Mouse (Mus musculus) right cerebral cortex, postnatal 10 days (tissue): ENCODE results near the gene Pramef25.
"Not testable (repeated sequence)": the region's sequence is repeated elsewhere in the genome, so short reads cannot be mapped to it uniquely, and the experiment has no call there.

Experiments
- DNase-seq, 2 experiments: peaks; one replicate each; pipeline ENCODE4 v3.0.0; 2021; ENCODE audit warnings: low spot score in 2 of 2

The Pramef25 gene

DNA sequence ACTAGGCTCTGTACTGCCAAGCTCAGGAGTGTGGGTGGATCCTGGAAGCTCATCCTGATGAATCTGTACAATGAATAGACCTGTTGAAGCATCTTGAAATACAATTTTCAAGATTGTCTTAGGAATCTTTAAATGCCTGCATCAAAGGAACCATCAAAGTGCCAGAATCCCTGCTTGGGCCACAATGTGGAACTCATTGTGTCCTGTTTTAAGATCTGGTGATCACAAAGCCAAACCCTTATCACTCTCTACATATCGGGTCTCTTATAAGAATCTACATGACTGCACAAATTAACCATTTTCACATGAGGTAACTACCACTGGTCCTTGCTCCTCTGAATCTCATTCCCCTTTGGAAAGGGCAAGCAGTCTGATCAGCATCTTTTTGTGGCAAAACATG, at the start of gene Pramef25:
Gene Pramef25 (minus strand): TSS at position 101 of the 400 bp plus-strand sequence.
- DNase-seq = not testable (repeated sequence)

DNA sequence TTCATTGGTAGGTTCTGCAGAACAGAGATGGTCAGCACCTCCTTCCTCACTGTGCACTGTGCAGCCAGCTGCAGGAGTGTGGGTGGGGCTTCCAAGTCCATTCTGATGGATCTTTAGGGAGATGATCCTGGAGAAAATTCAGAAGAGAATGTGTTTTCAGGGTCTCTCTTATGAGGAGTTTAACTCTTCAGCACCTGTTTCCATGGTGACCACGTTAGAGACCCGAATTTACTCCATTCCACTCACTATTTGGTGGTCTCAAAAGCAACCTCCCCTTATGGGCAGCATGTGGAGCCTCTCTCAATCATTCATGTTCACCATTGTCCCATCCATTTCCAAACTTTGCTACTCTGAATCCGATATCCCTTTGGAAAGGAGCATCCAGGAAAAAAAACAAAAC, 43.5 kb upstream of the Pramef25 start, which contains the start of gene Pramef17:
Gene Pramef17 (minus strand): TSS at position 101 of the 400 bp plus-strand sequence.
- not testable (repeated sequence) for DNase-seq

DNA sequence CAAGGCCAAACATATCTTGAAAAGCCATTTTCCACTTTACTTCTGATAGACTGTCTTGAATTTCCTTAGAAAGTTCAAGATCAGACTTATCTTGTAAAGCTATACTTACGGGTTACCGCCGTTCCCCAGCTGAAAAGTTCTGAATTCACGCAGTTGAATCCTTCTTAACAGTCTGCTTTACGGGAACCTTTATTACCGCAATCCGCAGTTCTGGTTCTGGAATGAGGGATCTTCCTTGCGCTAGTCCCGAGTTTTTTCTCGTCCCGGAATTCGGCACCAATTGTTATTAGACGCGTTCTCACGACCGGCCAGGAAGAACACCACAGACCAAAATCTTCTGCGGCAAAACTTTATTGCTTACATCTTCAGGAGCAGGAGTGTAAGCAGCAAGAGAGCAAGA, 37.3 kb upstream of the Pramef25 start:
- peak; percentile 74 to 77 for DNase-seq

DNA sequence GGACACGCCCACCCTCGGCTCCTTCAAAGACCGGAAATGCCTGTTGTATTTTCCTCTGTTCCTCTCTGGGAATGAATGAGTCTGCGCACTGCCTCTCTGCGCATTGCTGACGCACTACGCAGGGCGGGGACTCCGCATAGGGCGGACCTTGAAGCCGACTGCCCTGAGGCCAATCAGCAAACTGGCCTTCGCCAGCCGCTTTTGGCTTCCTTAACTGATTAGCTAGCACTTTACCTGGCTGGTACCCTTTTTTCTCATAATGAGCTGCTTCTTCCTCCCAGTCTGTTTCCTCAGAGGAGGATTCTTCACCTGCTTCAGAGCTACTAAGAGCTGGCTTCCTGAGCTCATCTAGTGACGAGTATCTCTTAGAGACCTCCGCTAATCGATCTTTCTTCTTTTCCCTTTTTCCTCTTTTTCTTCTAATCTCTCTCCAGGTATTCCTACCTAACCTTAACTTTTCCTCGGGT, 36.7 kb upstream of the Pramef25 start:
- DNase-seq = peak; percentile 21 to 48

DNA sequence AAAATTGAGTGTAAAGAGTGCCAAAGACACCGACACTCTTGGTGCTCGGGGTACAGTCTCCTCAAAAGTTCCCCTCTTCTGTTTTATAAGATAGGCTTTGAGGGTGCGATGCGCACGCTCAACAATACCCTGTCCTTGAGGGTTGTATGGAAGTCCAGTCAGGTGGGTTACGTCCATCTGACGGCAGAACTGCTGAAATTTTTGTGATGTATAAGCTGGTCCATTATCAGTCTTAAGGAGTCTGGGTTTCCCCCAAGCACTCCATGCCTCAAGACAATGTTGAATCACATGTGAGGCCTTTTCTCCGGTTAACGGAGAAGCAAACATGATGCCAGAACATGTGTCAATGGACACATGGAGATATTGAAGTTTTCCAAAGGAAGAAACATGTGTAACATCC, 34.9 kb upstream of the Pramef25 start:
- peak; percentile 25 to 49 for DNase-seq

DNA sequence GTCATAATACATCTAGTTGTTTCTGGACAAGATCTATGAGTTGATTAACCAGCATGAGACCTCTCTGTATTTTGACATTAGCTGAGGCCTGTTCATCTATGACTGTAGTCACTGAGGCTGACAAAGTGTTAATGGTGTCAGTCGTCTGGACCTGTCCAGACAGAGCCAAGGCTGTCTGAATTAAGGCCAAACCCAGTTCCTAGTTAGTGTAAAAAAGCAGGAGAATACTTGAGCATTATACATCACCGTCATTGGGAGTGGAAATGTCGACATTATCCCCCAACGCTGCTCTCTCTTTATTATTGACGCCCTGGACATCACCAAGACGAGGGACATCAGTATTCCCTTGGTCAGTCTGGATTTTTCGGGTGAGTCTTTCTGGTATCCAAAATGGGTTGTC, 34.3 kb upstream of the Pramef25 start:
- DNase-seq = peak; percentile 21 to 26

DNA sequence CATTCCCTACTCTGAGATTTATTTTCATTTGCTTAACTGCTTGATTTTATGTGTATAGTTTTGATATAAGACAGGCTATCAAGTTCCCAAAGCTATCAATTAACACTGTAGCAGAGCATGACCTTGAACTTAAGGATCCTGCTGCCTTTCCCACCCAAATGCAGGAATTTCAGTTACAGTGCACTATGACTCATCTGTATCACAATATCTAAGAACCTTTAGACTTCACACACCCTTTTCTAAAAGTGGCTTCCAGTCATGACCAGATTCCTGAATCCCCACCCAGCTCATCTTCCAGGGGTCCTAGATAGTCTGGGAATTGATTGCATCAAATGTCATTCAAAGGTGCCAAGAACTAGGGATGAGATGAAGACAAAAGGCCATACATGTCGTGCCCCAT, 32.6 kb upstream of the Pramef25 start:
- not testable (repeated sequence) for DNase-seq

DNA sequence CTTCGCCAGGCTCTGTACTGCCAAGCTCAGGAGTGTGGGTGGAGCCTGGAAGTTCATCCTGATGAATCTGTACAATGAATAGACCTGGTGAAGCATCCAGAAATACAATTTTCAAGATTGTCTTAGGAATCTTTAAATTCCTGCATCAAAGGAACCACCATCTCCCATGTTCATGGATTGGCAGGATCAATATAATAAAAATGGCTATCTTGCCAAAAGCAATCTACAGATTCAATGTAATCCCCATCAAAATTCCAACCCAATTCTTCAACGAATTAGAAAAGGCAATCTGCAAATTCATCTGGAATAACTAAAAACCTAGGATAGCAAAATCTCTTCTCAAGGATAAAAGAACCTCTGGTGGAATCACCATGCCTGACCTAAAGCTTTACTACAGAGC, 16.0 kb upstream of the Pramef25 start, which contains the start of gene Gm13101:
Gene Gm13101 (minus strand): TSS at position 101 of the 400 bp plus-strand sequence.
- DNase-seq = not testable (repeated sequence)

DNA sequence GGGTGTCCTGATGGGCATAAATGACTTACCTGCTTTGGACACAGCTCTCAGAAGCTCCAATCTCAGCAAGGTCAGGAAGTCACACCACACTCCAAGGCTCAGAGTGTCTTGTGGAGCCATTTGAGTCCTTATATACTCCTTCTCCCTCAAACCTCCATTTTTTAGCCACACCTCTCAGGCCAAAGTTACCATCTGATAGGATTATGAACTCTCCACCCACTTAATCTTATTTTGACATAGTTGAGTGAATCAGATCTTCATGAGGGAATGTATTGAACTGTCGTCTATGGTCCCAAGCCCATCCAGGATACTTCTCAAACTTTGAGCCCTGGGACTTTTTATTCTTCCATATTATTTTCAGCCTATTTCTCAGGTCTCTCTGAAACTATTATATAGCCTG, 50.5 kb downstream of the Pramef25 start, which contains the start of gene Pramef6:
Gene Pramef6 (minus strand): TSS at position 101 of the 400 bp plus-strand sequence.
- not testable (repeated sequence) for DNase-seq
